Mouse (Mus musculus): ENCODE results near the gene Frmpd4.

Gene Frmpd4

GRCm38 (mm10) chrX:167522528-167522927 lies 1054.5 kb downstream of the Frmpd4 start:
- no peak for DNase-seq

GRCm38 (mm10) chrX:167518440-167518839 lies 1058.6 kb downstream of the Frmpd4 start:
- no peak for DNase-seq

GRCm38 (mm10) chrX:167497780-167498179 lies 1079.3 kb downstream of the Frmpd4 start:
- DNase-seq, result peak; percentile 50

GRCm38 (mm10) chrX:167492265-167492664 lies 1084.8 kb downstream of the Frmpd4 start:
- DNase-seq, result no peak

- no peak for DNase-seq
Measured at GRCm38 (mm10) chrX:167491589-167492207, 1085.3 kb downstream of the Frmpd4 start.

DNA sequence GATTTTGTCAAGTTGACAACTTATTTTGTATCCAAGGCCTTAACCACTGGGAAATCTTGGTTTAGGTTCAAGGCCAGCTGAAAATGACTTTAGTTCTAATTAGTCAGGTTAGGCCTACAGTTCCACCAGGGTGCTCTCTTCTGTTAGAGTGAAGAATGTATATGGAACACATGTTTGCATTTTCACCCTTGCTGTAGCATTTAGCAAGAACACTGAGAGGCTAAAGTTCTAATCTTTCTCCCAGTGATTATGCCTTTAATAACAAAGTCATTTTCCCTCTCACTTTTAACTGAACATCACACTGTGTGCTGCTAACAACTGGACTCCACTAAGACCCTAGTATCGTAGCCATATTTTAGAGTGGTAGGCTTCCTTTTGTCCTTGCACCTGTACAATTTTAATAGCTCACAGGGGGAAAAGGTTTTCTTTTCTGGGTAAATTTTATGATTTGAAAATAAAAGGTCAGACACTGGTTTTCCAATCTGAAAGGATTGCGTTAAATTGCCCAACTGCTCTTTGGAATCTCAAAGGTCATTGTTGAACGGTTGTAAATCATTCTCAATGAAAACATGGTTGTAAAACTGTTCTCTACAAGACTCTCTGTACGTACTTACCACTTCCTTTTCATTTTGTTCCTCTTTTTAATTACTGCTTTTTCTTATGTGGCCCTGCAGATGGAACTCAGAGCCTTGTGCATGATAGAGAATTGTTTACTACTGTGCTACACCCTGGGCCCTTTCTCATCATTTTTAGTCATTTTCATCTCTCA lies 1093.4 kb downstream of the Frmpd4 start:
- DNase-seq, result no peak

GRCm38 (mm10) chrX:167477636-167478035 lies 1099.4 kb downstream of the Frmpd4 start:
- no peak for DNase-seq

- no peak for DNase-seq
Measured at GRCm38 (mm10) chrX:167434883-167435282, 1142.1 kb downstream of the Frmpd4 start.

GRCm38 (mm10) chrX:167433950-167434349 lies 1143.1 kb downstream of the Frmpd4 start:
- no peak for DNase-seq

All from cerebellum, adult 9-10 months (tissue).